Mouse (Mus musculus): ENCODE measurements at regions not wholly inside any gene's neighbourhood (a gene's known extent, or its start where the extent isn't known, plus 50 kb on each side); places are given as distances from the start of the nearest gene placed in this dataset.

DNA sequence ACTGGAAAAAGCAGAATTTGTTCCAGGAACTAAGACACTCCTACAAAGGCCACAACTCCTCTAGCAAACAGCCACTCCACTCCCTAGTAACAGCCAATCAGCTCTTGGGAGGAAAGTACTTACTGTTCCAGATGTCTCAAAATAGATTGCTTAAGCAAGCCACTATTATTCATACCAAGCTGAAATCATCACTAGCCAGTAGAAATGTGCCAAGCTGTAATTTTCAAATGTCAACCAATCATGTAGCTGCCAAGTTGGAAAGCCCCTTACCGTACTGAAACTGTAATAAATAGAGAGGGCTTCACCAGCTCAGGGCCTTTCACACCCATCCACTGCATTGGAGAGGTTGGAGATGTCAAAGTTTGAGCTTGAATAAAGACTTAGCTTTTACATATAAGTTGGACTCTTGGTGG lies 164.9 kb upstream of the Trim24 start:
- TF ChIP-seq CTCF (IDR thresholded peaks at IDR 0.05) = no peak
- TF ChIP-seq POLR2A (IDR thresholded peaks at IDR 0.05; ENCODE audit: insufficient read depth, low read depth, low read length) = no peak
- TF ChIP-seq EP300 (IDR thresholded peaks at IDR 0.05; ENCODE audit: insufficient read depth, low read depth, low read length) = no peak
